Mouse (Mus musculus): ENCODE measurements at regions not wholly inside any gene's neighbourhood (a gene's known extent, or its start where the extent isn't known, plus 50 kb on each side); places are given as distances from the start of the nearest gene placed in this dataset.

- H3K36me3 ChIP-seq (replicated peaks), result no peaks in the 10 kb centered on the region
- H3K9me3 ChIP-seq (replicated peaks), result no peaks in the 10 kb centered on the region
- DNase-seq (ENCODE audit: low spot score) (no peak), ATAC-seq (ENCODE audit: extremely low read depth, insufficient number of reproducible peaks, low FRiP score, poor library complexity, severe bottlenecking) (no peak)
- no peaks in the 10 kb centered on the region for H3K27me3 ChIP-seq (ENCODE audit: insufficient read depth, low read length)
- H3K4me1 ChIP-seq (ENCODE audit: insufficient read depth, low read depth, low read length), result peaks cover 2% of the 10 kb centered on the region; the same call in 1 of the 2 replicates
- no peak overlapping the region for H3K4me3 ChIP-seq (ENCODE audit: low read depth, low read length)
- no peak for TF ChIP-seq GATA2 (IDR thresholded peaks at IDR 0.05; ENCODE audit: borderline replicate concordance, low read depth, low read length)
Measured at GRCm38 (mm10) chr10:11938164-11938563, 595.0 kb downstream of the Epm2a start.

- no peak for DNase-seq (ENCODE audit: low spot score)
- no peak overlapping the region for H3K4me3 ChIP-seq (ENCODE audit: low read depth, low read length)
- H3K27me3 ChIP-seq (ENCODE audit: insufficient read depth, low read length), result no peaks in the 10 kb centered on the region
- H3K9me3 ChIP-seq (replicated peaks), result no peaks in the 10 kb centered on the region
- ATAC-seq (ENCODE audit: extremely low read depth, insufficient number of reproducible peaks, low FRiP score, poor library complexity, severe bottlenecking), result no peak
- no peaks in the 10 kb centered on the region for H3K36me3 ChIP-seq (replicated peaks)
- no peak for TF ChIP-seq POLR2AphosphoS5 (IDR thresholded peaks at IDR 0.05; ENCODE audit: insufficient replicate concordance, low read depth, low read length)
- TF ChIP-seq CTCF (IDR thresholded peaks at IDR 0.05; ENCODE audit: low read depth, low read length), result no peak
- TF ChIP-seq GATA2 (IDR thresholded peaks at IDR 0.05; ENCODE audit: borderline replicate concordance, low read depth, low read length), result no peak
- TF ChIP-seq GATA1 (IDR thresholded peaks at IDR 0.05; ENCODE audit: borderline replicate concordance, low read length), result no peak
- no peak for TF ChIP-seq TAL1 (conservative IDR thresholded peaks at IDR 0.05; ENCODE audit: low read depth, low read length)
- peaks cover 2% of the 10 kb centered on the region; the same call in 1 of the 2 replicates for H3K4me1 ChIP-seq (ENCODE audit: insufficient read depth, low read depth, low read length)
Measured at GRCm38 (mm10) chr10:11942772-11943171, 599.6 kb downstream of the Epm2a start.

GRCm38 (mm10) chr10:11960327-11960922 is 617.2 kb downstream of the Epm2a start:
- ATAC-seq (ENCODE audit: extremely low read depth, insufficient number of reproducible peaks, low FRiP score, poor library complexity, severe bottlenecking) (no peak), DNase-seq (ENCODE audit: low spot score) (no peak)
- TF ChIP-seq TAL1 (conservative IDR thresholded peaks at IDR 0.05; ENCODE audit: low read depth, low read length), result no peak
- H3K4me1 ChIP-seq (ENCODE audit: insufficient read depth, low read depth, low read length), result no peaks in the 10 kb centered on the region
- H3K9me3 ChIP-seq (replicated peaks), result no peaks in the 10 kb centered on the region
- no peaks in the 10 kb centered on the region for H3K27me3 ChIP-seq (ENCODE audit: insufficient read depth, low read length)
- no peaks in the 10 kb centered on the region for H3K36me3 ChIP-seq (replicated peaks)
- no peak overlapping the region for H3K4me3 ChIP-seq (ENCODE audit: low read depth, low read length)

GRCm38 (mm10) chr10:12004966-12005365 is 661.8 kb downstream of the Epm2a start:
- Histone ChIP-seq H3K27me3 (ENCODE audit: insufficient read depth, low read length) (no peaks in the 10 kb centered on the region), H3K9me3 (replicated peaks) (no peaks in the 10 kb centered on the region), H3K4me3 (ENCODE audit: low read depth, low read length) (no peak overlapping the region), H3K4me1 (ENCODE audit: insufficient read depth, low read depth, low read length) (no peaks in the 10 kb centered on the region), H3K36me3 (replicated peaks) (no peaks in the 10 kb centered on the region)
- no peak for DNase-seq (ENCODE audit: low spot score)
- no peak for ATAC-seq (ENCODE audit: extremely low read depth, insufficient number of reproducible peaks, low FRiP score, poor library complexity, severe bottlenecking)
- TF ChIP-seq POLR2AphosphoS5 (IDR thresholded peaks at IDR 0.05; ENCODE audit: insufficient replicate concordance, low read depth, low read length) (no peak), GATA2 (IDR thresholded peaks at IDR 0.05; ENCODE audit: borderline replicate concordance, low read depth, low read length) (no peak), TAL1 (conservative IDR thresholded peaks at IDR 0.05; ENCODE audit: low read depth, low read length) (no peak), CTCF (IDR thresholded peaks at IDR 0.05; ENCODE audit: low read depth, low read length) (no peak), GATA1 (IDR thresholded peaks at IDR 0.05; ENCODE audit: borderline replicate concordance, low read length) (no peak)

DNA sequence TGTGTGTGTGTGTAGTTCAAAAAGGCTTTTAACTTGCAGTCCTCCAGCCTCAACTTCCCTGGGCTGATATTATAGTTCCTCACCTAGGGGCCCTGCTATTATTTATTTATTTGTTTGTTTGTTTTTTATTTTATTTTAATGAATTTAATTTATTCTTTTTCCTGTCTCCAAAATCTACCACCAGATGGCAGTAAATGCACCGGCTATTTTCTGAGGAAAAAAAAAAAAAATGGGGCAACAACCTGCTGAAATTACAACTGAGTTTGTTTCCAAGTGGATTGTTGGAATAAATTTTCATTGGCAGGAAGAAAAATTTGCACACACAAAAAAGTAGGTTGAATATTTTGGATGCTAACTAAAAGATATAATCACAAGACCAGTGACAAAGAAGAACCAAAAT is 662.7 kb downstream of the Epm2a start:
- H3K4me3 ChIP-seq (ENCODE audit: low read depth, low read length), result no peak overlapping the region
- no peaks in the 10 kb centered on the region for H3K36me3 ChIP-seq (replicated peaks)
- no peaks in the 10 kb centered on the region for H3K9me3 ChIP-seq (replicated peaks)
- no peaks in the 10 kb centered on the region for H3K27me3 ChIP-seq (ENCODE audit: insufficient read depth, low read length)
- TF ChIP-seq GATA1 (IDR thresholded peaks at IDR 0.05; ENCODE audit: borderline replicate concordance, low read length) (no peak), CTCF (IDR thresholded peaks at IDR 0.05; ENCODE audit: low read depth, low read length) (no peak), GATA2 (IDR thresholded peaks at IDR 0.05; ENCODE audit: borderline replicate concordance, low read depth, low read length) (no peak), TAL1 (conservative IDR thresholded peaks at IDR 0.05; ENCODE audit: low read depth, low read length) (no peak), POLR2AphosphoS5 (IDR thresholded peaks at IDR 0.05; ENCODE audit: insufficient replicate concordance, low read depth, low read length) (no peak)
- ATAC-seq (ENCODE audit: extremely low read depth, insufficient number of reproducible peaks, low FRiP score, poor library complexity, severe bottlenecking) (no peak), DNase-seq (ENCODE audit: low spot score) (no peak)
- H3K4me1 ChIP-seq (ENCODE audit: insufficient read depth, low read depth, low read length), result no peaks in the 10 kb centered on the region

- DNase-seq (ENCODE audit: low spot score), result no peak
- no peaks in the 10 kb centered on the region for H3K36me3 ChIP-seq (replicated peaks)
- no peak for ATAC-seq (ENCODE audit: extremely low read depth, insufficient number of reproducible peaks, low FRiP score, poor library complexity, severe bottlenecking)
- H3K27me3 ChIP-seq (ENCODE audit: insufficient read depth, low read length), result no peaks in the 10 kb centered on the region
- TF ChIP-seq POLR2AphosphoS5 (IDR thresholded peaks at IDR 0.05; ENCODE audit: insufficient replicate concordance, low read depth, low read length), result no peak
- TF ChIP-seq GATA2 (IDR thresholded peaks at IDR 0.05; ENCODE audit: borderline replicate concordance, low read depth, low read length), result no peak
- no peak for TF ChIP-seq TAL1 (conservative IDR thresholded peaks at IDR 0.05; ENCODE audit: low read depth, low read length)
- TF ChIP-seq GATA1 (IDR thresholded peaks at IDR 0.05; ENCODE audit: borderline replicate concordance, low read length), result no peak
- no peak for TF ChIP-seq CTCF (IDR thresholded peaks at IDR 0.05; ENCODE audit: low read depth, low read length)
- H3K4me3 ChIP-seq (ENCODE audit: low read depth, low read length), result no peak overlapping the region
- peaks cover 8% of the 10 kb centered on the region for H3K9me3 ChIP-seq (replicated peaks)
- no peaks in the 10 kb centered on the region for H3K4me1 ChIP-seq (ENCODE audit: insufficient read depth, low read depth, low read length)
Measured at GRCm38 (mm10) chr10:12017286-12017685, 674.1 kb downstream of the Epm2a start.

- no peak for ATAC-seq (ENCODE audit: extremely low read depth, insufficient number of reproducible peaks, low FRiP score, poor library complexity, severe bottlenecking)
- no peak for DNase-seq (ENCODE audit: low spot score)
- TF ChIP-seq GATA1 (IDR thresholded peaks at IDR 0.05; ENCODE audit: borderline replicate concordance, low read length) (no peak), TAL1 (conservative IDR thresholded peaks at IDR 0.05; ENCODE audit: low read depth, low read length) (no peak), CTCF (IDR thresholded peaks at IDR 0.05; ENCODE audit: low read depth, low read length) (no peak), POLR2AphosphoS5 (IDR thresholded peaks at IDR 0.05; ENCODE audit: insufficient replicate concordance, low read depth, low read length) (no peak), GATA2 (IDR thresholded peaks at IDR 0.05; ENCODE audit: borderline replicate concordance, low read depth, low read length) (no peak)
- H3K27me3 ChIP-seq (ENCODE audit: insufficient read depth, low read length), result no peaks in the 10 kb centered on the region
- no peaks in the 10 kb centered on the region for H3K36me3 ChIP-seq (replicated peaks)
- H3K4me1 ChIP-seq (ENCODE audit: insufficient read depth, low read depth, low read length), result no peaks in the 10 kb centered on the region
- no peak overlapping the region for H3K4me3 ChIP-seq (ENCODE audit: low read depth, low read length)
- peaks cover 8% of the 10 kb centered on the region for H3K9me3 ChIP-seq (replicated peaks)
Measured at GRCm38 (mm10) chr10:12018281-12018680, 675.1 kb downstream of the Epm2a start.

Measured in G1E (cell line).